Mouse (Mus musculus) liver, embryonic 16.5 days (tissue): ENCODE measurements around the gene Foxc1. TPM values are rescaled to one million over a fixed set of nuclear protein-coding genes. Genes with fewer than 3 reads are reported as not detected.

Source experiments
- ATAC-seq: fragments of 200-750 bp; cut with Nextera tagmentation; 2 replicates; pipeline ENCODE4 v1.8.0; 2017; ENCODE audit warnings: low read depth, mild to moderate bottlenecking, moderate number of reproducible peaks, moderate library complexity
- H3K27ac ChIP-seq: fragments of 300-500 bp; sonication (generic); 2 replicates; pipeline ENCODE4 v1.5.1; 2014; ENCODE audit warnings: mild to moderate bottlenecking, low read length
- H3K27me3 ChIP-seq: fragments of 300-500 bp; sonication (generic); 2 replicates; pipeline ENCODE4 v1.6.1; 2014; ENCODE audit warnings: low read depth, low read length, mixed read lengths; ENCODE audit not compliant: control insufficient read depth, insufficient read depth
- H3K36me3 ChIP-seq: fragments of 300-500 bp; sonication (generic); 2 replicates; pipeline ENCODE4 v1.6.1; 2014; ENCODE audit warnings: mild to moderate bottlenecking; ENCODE audit not compliant: control insufficient read depth, insufficient read depth
- H3K4me1 ChIP-seq: fragments of 300-500 bp; sonication (generic); 2 replicates; pipeline ENCODE4 v1.6.1; 2014; ENCODE audit warnings: low read depth, low read length, mixed read lengths; ENCODE audit not compliant: control insufficient read depth
- H3K4me2 ChIP-seq: fragments of 300-500 bp; sonication (generic); 2 replicates; pipeline ENCODE4 v1.6.1; 2014; ENCODE audit warnings: low read depth, low read length, mixed read lengths
- H3K4me3 ChIP-seq: fragments of 300-500 bp; sonication (generic); 2 replicates; pipeline ENCODE4 v1.5.1; 2014; ENCODE audit warnings: low read depth, mild to moderate bottlenecking, low read length
- H3K9ac ChIP-seq: fragments of 300-500 bp; sonication (generic); 2 replicates; pipeline ENCODE4 v1.6.1; 2014; ENCODE audit warnings: low read depth, low read length
- H3K9me3 ChIP-seq: fragments of 300-500 bp; sonication (generic); replicated peaks from 2 replicates; pipeline ENCODE4 v1.6.1; 2016; ENCODE audit warnings: low read length; ENCODE audit not compliant: control insufficient read depth
- WGBS: fragments of 180-500 bp; shearing (Covaris S2); extraction: QIAGEN DNeasy Blood & Tissue Kit; methylation state at CpG from one replicate; pipeline ENCODE4 v1.1.7; 2014; ENCODE audit not compliant: insufficient replicate concordance; 5-methylcytosine and 5-hydroxymethylcytosine counted together
- polyA plus RNA-seq: library from polyadenylated mRNA; unstranded; fragments of >200 nt; fragmentation: Nextera tagmentation; extraction: Ambion mirVana; gene quantifications from 2 replicates; pipeline ENCODE4 v1.2.1, GENCODE M21; 2015

The Foxc1 gene
- polyA plus RNA-seq, 1 experiment from 2014 or later, result not detected

GRCm38 (mm10) chr13:31782063-31782462 is 24.4 kb upstream of the Foxc1 start:
- ATAC-seq, result no peak
- H3K27ac ChIP-seq, result no peak overlapping the region
- 63% methylated on average over 2 of the region's 2 CpGs for WGBS

GRCm38 (mm10) chr13:31784757-31785156 is 21.7 kb upstream of the Foxc1 start:
- no peak for ATAC-seq
- no peaks in the 10 kb centered on the region for H3K4me1 ChIP-seq
- H3K9me3 ChIP-seq, result no peaks in the 10 kb centered on the region
- 62% methylated on average over 7 of the region's 7 CpGs for WGBS
- no peaks in the 10 kb centered on the region for H3K27me3 ChIP-seq
- H3K4me2 ChIP-seq, result no peak overlapping the region
- no peak overlapping the region for H3K9ac ChIP-seq
- no peak overlapping the region for H3K4me3 ChIP-seq
- no peaks in the 10 kb centered on the region for H3K36me3 ChIP-seq
- H3K27ac ChIP-seq, result no peak overlapping the region

More at GRCm38 (mm10) chr13:31782063-31782462, 24.4 kb upstream of the Foxc1 start:
- H3K4me3 ChIP-seq, result no peak overlapping the region
- H3K4me2 ChIP-seq, result no peak overlapping the region
- no peaks in the 10 kb centered on the region for H3K27me3 ChIP-seq
- H3K36me3 ChIP-seq, result no peaks in the 10 kb centered on the region
- H3K9me3 ChIP-seq, result no peaks in the 10 kb centered on the region
- no peak overlapping the region for H3K9ac ChIP-seq
- H3K4me1 ChIP-seq, result no peaks in the 10 kb centered on the region

DNA sequence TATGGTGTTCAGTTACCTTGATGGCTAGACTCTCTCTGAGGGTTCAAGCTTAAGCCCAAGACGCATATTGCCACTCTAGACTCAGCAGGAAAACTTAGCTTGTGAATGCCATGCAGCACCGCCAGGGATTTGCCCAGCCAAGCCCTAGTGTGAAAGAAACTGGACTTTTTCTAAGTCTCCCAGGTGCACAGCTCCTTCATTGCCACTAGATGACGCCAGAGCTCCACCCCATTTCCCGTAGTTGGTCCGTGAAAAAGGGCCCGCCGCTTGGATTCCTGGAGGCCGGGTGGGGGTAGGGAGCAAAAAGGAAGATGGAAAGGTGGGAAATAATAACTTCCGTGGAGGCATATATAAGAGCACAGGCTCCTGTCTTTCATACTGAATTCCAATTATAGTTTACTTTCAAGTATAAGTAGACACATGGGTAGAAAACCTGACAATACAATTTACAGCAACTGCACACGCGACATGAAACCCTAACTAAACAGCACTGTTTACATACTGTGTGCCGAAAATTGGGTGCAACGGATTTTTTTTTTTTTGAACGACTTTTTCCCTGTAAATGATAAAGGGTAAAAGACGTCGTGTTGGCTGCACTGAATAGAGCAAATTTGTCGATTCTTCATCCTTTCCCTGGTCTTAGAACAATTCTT is 13.8 kb upstream of the Foxc1 start:
- Histone ChIP-seq H3K9me3 (no peaks in the 10 kb centered on the region), H3K4me3 (no peak overlapping the region), H3K4me2 (no peak overlapping the region), H3K27me3 (no peaks in the 10 kb centered on the region), H3K4me1 (no peaks in the 10 kb centered on the region), H3K36me3 (no peaks in the 10 kb centered on the region), H3K27ac (no peak overlapping the region), H3K9ac (no peak overlapping the region)
- WGBS, result 8% methylated on average over 17 of the region's 17 CpGs
- no peak for ATAC-seq

- H3K4me3 ChIP-seq, result no peak overlapping the region
- H3K27ac ChIP-seq, result no peak overlapping the region
- H3K9me3 ChIP-seq, result no peaks in the 10 kb centered on the region
- no peak for ATAC-seq
- no peak overlapping the region for H3K9ac ChIP-seq
- peaks cover 4% of the 10 kb centered on the region for H3K27me3 ChIP-seq
- H3K36me3 ChIP-seq, result no peaks in the 10 kb centered on the region
- WGBS, result 23% methylated on average over 5 of the region's 5 CpGs
- H3K4me2 ChIP-seq, result no peak overlapping the region
- no peaks in the 10 kb centered on the region for H3K4me1 ChIP-seq
Observed at GRCm38 (mm10) chr13:31793163-31793562, 13.3 kb upstream of the Foxc1 start.

DNA sequence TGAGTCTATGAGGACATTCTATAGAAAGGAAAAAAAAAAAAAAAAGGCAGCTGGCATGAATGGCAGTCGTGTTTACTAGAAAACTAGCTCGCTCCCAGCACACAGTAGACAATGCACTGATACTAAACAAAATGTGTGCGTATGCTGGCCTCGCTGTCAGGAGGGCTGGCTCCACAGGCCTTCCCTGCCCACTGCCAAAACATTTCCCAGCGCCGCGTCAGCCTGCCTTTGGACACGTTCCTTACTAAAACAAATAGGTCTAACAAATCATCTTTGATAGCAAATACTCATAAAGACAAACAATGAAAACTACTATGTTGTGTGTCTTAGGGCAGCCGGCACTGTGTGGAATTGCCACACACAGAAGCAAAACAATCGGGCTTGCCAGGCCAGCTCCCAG is 9.1 kb upstream of the Foxc1 start:
- Histone ChIP-seq H3K27ac (no peak overlapping the region), H3K4me2 (no peak overlapping the region), H3K9me3 (no peaks in the 10 kb centered on the region), H3K27me3 (peaks cover 43% of the 10 kb centered on the region), H3K36me3 (no peaks in the 10 kb centered on the region), H3K4me1 (peaks cover 3% of the 10 kb centered on the region; the same call in 1 of the 2 replicates), H3K4me3 (no peak overlapping the region), H3K9ac (no peak overlapping the region)
- ATAC-seq, result no peak
- 59% methylated on average over 10 of the region's 10 CpGs for WGBS

GRCm38 (mm10) chr13:31798075-31798474 is 8.4 kb upstream of the Foxc1 start:
- Histone ChIP-seq H3K9me3 (no peaks in the 10 kb centered on the region), H3K9ac (no peak overlapping the region), H3K27me3 (peaks cover 50% of the 10 kb centered on the region), H3K4me1 (peaks cover 3% of the 10 kb centered on the region; the same call in 1 of the 2 replicates), H3K4me2 (no peak overlapping the region), H3K4me3 (no peak overlapping the region), H3K27ac (no peak overlapping the region), H3K36me3 (no peaks in the 10 kb centered on the region)
- WGBS, result 19% methylated on average over 9 of the region's 9 CpGs
- no peak for ATAC-seq

- Histone ChIP-seq H3K4me2 (peak overlapping the region; percentile 49), H3K9me3 (no peaks in the 10 kb centered on the region), H3K27ac (no peak overlapping the region), H3K4me1 (peaks cover 3% of the 10 kb centered on the region; the same call in 1 of the 2 replicates), H3K4me3 (peak overlapping the region; percentile 21; the same call in 1 of the 2 replicates), H3K36me3 (no peaks in the 10 kb centered on the region), H3K27me3 (peaks cover 78% of the 10 kb centered on the region), H3K9ac (no peak overlapping the region)
- 1% methylated on average over 43 of the region's 43 CpGs for WGBS
- ATAC-seq, result no peak
Observed at GRCm38 (mm10) chr13:31800581-31801576, 5.6 kb upstream of the Foxc1 start.

GRCm38 (mm10) chr13:31801703-31802305 is 4.6 kb upstream of the Foxc1 start:
- Histone ChIP-seq H3K4me3 (peak overlapping the region; percentile 21; the same call in 1 of the 2 replicates), H3K9me3 (no peaks in the 10 kb centered on the region), H3K4me2 (peak overlapping the region; percentile 49), H3K9ac (no peak overlapping the region), H3K36me3 (no peaks in the 10 kb centered on the region), H3K4me1 (peaks cover 6% of the 10 kb centered on the region; the same call in 1 of the 2 replicates), H3K27ac (no peak overlapping the region), H3K27me3 (peaks cover 87% of the 10 kb centered on the region)
- ATAC-seq, result no peak
- WGBS, result 4% methylated on average over 25 of the region's 25 CpGs
